Mouse (Mus musculus) embryonic fibroblast, embryonic 13.5 days (primary cell): ENCODE results near the gene Camta1.

Experiments used
- CTCF ChIP-seq: IDR thresholded peaks from 2 replicates; pipeline ENCODE4 v1.5.1; 2011; ENCODE audit warnings: mild to moderate bottlenecking, control low read depth, low read length, moderate library complexity, borderline replicate concordance; ENCODE audit not compliant: insufficient read depth
- POLR2A ChIP-seq: IDR thresholded peaks from 2 replicates; pipeline ENCODE4 v1.6.1; 2011; ENCODE audit warnings: low read depth, mild to moderate bottlenecking, control low read depth, low read length, moderate library complexity

- 0 out of 2 replicates have a peak, but pooled peaks have one; percentile 21 for TF ChIP-seq CTCF
- no peak for TF ChIP-seq POLR2A
Observed at GRCm38 (mm10) chr4:151095207-151095606, 766.5 kb downstream of the Camta1 start.
